Mouse (Mus musculus) kidney, postnatal 4 days (tissue): Measurements from ENCODE around the gene Vmn1r115.
"Not testable (repeated sequence)": the region's sequence is repeated elsewhere in the genome, so short reads cannot be mapped to it uniquely, and the experiment has no call there.

Experiments used
- DNase-seq, 2 experiments: peaks; one replicate each; pipeline ENCODE4 v3.0.0; 2021; ENCODE audit warnings: mixed read lengths in 2 of 2

The Vmn1r115 gene

DNA sequence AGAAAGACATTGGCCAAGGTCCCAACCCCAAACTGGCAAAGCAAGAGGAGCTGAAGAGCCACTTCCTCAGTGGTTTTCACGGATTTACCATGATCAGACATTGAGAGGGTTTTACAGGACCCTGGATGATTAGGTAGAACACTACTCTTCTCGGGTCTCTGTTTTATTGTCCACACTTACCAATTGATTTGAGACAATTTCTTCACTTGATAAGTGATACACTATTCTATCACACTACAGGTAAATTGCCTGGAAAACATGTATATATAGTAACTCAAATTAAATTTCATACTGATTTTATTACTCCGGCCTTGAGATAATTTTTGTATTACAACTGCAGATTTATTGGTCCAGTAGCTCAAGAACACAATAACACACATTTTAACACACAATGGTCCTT lies at the start of gene Vmn1r115:
Gene Vmn1r115, minus strand, starts transcription at position 101 of the 400 bp plus-strand sequence.
- DNase-seq = not testable (repeated sequence)

DNA sequence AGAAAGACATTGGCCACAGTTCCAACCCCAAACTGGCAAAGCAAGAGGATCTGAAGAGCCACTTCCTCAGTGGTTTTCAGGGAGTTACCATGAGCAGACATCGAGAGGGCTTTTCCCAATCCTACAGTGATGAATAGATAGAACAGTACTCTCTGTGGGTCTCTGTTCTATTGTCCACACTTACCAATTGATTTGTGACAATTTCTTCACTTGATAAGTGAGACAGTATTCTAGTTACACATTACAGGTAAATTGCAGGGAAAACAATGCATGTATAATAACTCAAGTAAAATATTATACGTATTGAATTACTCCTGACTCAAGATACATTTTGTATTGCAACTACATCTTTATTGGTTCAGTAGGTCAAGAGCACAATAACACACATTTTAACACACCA lies 39.2 kb upstream of the Vmn1r115 start, which contains the start of gene Vmn1r117:
Gene Vmn1r117, minus strand, starts transcription at position 101 of the 400 bp plus-strand sequence.
- DNase-seq = not testable (repeated sequence)

DNA sequence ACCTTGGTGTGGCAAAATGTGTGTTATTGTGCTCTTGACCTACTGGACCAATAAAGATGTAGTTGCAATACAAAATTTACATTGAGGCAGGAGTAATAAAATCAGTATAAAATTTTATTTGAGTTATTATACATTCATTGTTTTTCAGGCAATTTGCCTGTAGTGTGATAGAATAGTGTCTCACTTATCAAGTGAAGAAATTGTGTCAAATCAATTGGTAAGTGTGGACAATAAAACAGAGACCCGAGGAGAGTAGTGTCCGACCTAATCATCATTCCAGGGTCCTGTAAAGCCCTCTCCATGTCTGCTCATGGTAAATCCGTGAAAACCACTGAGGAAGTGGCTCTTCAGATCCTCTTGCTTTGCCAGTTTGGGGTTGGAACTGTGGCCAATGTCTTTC lies 27.2 kb upstream of the Vmn1r115 start, which contains the start of gene Vmn1r116:
Gene Vmn1r116, plus strand, starts transcription at position 301 of the 400 bp plus-strand sequence.
- DNase-seq = not testable (repeated sequence)

DNA sequence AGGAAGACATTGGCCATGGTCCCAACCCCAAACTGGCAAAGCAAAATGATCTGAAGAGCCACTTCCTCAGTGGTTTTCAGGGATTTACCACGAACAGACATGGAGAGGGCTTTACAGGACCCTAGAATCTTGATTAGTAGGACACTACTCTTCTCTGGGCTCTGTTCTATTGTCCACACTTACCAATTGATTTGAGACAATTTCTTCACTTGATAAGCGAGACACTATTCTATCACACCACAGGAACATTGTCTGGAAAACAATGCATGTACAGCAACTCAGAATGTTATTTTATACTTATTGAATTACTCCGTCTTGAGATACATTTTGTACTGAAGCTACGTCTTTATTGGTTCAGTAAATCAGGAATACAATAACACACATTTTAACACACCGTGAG lies 32.7 kb downstream of the Vmn1r115 start, which contains the start of gene Vmn1r114:
Gene Vmn1r114, minus strand, starts transcription at position 101 of the 400 bp plus-strand sequence.
- DNase-seq = not testable (repeated sequence)
